Mouse (Mus musculus) urinary bladder, postnatal 14 days (tissue): ENCODE results near the gene Ager.

Source experiments
- DNase-seq: peaks from one replicate; pipeline ENCODE4 v3.0.0; 2021; ENCODE audit warnings: low spot score

Ager gene

DNA sequence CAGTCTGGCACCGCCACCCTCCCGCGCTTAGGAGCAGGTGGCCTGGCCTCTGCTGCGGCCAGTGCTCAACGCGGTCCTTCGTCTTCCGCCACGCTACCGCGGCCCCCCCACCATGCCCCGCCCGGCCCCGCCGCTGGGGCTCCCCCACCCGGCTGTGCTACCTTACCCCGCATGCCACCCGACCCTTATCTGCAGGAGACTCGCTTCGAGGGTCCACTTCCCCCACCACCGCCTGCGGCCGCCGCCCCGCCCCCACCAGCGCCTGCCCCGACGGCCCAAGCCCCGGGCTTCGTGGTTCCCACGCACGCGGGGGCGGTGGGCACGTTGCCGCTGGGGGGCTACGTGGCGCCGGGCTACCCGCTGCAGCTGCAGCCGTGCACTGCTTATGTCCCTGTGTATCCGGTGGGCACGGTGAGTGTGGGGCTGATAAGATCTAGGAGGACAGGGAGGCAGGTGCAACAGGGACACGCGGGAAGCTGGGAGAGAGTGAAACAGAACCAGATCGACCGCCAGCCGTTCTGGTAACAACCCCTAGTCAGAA, 33.2 kb downstream of the Ager start:
- DNase-seq: no peak

DNA sequence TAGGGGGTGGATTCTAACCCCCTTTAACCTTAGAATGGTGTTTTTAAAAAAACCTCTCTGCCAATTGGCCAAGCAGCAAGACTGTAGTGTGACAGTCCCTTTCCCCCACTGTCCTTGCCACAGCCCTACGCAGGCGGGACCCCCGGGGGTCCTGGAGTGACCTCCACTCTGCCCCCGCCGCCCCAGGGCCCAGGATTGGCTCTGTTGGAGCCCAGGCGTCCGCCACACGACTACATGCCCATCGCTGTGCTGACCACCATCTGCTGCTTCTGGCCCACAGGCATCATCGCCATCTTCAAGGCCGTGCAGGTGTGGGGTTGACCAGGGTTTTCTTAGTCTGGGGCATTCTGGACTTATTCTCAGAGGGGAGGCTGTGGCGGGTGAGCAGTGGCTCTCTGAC, 34.0 kb downstream of the Ager start:
- no peak for DNase-seq

- DNase-seq: peak; percentile 84
Measured at GRCm38 (mm10) chr17:34632261-34632691, 34.6 kb downstream of the Ager start.

GRCm38 (mm10) chr17:34635671-34636070, 38.0 kb downstream of the Ager start:
- no peak for DNase-seq

DNA sequence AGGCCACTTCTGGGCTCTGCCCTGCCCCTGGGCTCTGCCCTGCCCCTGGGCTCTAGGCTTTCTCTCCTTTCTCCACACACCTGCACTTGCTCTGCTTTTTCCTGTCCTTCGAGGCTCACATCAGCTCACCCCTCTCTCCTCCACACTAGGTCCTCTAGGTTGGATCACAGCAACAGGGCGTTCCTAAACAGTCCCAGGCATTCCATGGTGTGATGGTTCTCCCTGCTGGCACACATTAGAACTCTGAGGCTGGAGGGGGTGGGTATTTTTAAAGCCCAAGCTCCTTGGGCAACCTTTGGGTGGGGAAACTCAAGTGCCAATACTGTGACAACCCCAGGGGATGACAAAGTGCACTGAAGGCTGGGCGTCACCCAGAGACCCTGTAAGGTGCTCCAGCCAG, 39.8 kb downstream of the Ager start:
- no peak for DNase-seq

DNA sequence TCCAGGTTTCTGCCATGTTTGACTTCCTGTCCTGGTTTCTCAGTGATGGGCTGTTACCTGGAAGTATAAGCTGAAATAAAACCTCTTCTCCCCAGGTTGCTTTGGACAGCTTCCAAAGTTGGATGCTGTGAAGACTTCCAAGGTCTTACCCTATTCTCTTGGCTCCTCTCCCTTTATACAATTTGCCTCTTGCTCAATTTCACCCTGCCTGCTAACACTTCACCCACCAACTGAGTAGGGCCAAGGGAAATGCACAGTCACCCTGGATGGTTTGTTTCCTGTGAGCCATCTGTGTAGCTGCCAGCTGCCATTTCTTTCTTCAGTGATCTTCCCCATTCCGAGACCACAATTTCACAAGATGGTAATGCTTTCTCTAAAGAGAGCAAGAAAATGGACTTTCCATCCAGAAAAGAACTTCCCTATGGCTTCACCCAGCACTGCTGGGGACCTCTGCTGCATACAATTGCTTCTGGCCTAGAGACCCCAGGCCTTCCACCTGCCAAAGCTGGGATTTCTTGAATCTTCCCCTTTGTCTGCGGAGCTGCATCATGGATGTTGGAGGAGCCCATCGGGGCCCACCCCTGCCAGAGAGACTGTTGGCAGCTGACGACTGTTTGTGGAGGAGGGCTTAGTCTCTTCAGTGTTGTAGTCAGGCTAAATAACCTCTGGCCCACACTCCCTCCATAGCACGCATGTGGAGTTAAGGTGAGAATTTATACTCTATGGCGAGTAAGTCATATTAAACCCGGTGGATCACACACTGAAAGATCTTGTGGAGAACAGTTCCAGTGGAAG, 42.0 kb downstream of the Ager start:
- no peak for DNase-seq

DNA sequence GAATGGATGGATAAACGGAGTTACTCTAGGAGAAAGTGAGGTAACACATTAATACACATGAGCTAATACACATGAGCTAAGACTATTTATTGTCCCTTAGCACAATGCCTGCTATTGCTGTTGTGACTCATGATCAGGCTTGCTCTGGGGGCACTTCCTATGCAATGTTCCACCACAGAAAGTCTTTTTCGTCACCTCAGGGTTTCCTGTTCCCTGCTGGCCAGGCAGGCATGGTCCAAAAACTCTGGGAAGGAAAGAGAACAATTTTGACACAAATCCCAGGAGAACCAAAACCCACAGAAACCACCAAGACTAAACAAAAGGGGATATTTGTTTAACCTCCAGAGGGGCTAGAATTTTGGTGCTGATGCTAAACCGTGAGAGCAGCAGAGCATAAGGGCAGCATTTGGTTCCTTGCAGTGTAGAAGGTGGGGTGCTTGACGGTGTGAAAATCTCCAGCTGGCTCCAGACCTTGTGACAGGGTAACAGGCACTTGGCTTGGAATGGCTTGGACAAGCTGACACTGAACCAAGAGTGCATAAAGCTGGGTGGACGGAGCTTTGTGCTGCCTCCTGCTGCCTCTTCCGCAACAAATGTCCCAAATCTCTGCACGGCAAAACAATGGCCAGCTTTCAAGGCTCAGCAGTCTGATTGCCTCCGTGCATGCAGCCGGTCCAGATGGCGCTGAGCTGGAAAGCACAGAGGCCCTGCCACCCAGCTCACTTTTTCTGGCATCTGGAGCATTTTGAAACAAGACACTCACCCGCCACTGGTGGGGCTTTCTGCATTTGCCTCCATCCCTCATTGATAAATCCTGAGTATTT, 43.3 kb downstream of the Ager start:
- DNase-seq: peak; percentile 59

DNA sequence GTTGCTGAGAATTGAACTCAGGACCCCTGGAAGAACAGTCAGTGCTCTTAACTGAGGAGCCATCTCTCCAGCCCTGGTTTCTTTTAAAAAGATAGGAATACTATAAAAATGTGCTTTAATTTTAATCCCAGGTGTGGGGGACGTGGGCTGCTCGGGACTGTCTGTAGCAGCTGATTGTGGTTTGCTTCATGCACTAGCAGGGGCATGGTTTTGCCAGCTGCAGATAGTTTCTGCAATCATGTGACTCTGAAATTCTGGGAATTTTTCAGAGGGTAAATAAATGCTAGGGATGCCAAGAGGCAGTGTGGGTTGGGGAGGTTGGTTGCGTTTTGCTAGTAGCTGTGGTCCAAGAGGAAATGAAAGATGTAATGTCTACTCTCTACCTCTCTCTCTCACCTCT, 44.3 kb downstream of the Ager start:
- DNase-seq: no peak

DNA sequence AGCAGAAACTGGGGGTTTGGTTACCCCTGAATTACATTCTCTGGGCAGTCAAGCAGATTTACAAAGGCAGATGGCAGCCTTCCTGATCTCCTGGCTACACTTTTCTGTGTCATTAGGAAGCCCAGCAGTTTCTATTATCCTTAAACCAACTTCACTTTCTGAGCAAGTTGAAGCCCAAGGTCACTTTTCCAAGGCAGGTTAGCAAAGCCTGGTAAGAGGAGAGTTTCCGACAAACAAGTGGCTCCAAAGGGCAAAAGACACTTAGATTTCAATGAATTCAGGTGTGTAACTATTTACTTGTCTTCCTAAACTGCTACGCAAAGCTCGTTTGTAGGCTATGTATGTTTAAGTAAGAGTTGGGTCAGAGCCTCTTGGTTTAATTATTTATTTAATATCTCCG, 45.7 kb downstream of the Ager start:
- no peak for DNase-seq

DNA sequence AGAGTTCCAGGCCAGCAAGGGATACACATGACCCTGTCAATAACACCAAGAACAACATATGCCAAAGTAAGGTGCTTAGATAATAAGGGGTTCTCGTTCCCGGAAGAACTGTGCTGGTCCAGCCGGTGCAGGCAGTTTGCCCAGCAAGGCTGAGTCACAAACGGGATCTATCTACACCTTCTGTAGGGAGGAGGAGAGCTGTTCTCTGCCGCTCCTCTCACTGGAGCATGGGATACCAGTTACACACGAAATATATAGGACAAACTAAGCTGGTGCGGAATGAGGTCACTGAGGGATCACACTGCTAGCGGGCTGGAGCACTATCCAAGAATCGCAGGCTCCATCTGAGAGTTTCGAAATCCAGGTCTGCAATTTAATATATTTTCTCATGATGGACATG, 46.3 kb downstream of the Ager start:
- DNase-seq: no peak

GRCm38 (mm10) chr17:34644608-34645007, 46.9 kb downstream of the Ager start, which contains the start of gene Fkbpl:
TSS of gene Fkbpl (plus strand) at chr17:34644764.
- peak; percentile 96 for DNase-seq

- no peak for DNase-seq
Measured at GRCm38 (mm10) chr17:34645256-34645829, 47.7 kb downstream of the Ager start.

DNA sequence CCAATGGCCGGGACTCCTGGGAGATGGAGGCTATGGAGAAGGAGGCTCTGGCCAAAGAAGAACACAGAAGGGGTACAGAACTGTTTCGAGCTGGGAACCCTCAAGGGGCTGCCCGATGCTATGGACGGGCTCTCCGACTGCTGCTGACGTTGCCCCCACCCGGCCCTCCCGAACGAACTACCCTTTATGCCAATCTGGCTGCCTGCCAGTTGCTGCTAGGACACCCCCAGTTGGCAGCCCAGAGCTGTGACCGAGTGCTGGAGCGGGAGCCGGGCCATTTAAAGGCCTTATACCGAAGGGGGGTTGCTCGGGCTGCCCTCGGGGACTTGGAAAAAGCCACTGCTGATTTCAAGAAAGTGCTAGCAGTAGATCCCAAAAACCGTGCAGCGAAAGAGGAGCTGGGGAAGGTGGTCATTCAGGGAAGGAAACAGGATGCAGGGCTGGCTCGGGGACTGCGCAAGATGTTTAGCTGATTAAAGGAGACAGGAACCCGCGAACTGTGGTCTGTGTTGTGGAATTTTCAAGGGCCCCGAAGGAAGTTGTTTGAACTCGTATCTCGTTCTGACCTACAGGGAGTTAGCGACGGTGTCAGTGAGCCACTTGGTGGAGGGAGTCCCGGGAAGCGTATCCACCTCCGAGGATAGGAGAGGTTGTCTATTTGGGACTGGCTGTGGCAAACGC, 48.3 kb downstream of the Ager start:
- DNase-seq: no peak

DNA sequence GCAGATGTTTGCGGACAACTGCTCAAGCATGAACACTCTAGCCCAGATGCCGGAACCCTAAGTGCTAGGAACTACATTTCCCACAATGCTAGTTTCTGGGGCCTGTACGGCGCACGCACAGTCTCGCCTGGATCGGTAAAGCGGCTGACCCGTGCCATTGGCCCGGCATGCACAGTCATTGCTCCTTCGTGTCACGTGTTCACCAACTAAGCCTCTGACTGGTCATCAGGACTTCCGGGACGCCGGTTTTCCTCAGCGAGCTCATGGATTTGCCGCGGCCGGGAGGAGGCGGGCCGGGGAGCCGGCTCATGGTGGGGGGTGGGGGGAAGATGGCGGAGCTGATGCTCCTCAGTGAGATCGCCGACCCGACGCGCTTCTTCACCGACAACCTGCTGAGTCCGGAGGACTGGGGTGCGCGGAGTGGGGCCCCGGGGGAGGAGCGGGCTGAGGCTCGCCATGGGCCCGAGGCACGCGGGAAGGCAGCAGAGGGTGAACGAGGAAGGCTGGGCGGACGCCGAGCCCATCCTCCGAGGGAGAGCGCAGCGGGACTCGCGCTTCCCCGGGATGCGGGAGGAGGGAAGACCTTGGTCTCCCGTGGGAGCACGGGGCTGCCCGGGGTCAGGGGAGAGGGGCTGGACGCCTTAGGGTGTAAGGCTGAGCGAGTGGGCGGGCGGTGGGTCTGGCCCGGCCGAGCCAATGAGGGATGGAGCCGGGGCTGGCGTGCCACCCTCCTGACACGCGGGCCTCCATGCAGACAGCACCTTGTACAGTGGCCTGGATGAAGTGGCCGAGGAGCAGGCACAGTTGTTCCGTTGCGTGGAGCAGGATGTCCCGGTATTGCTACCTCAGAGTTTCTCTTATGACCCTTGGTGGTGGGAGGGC, 49.5 kb downstream of the Ager start, which contains the start of gene Atf6b:
Atf6b (plus strand) TSS at position 241 of the 882 bp plus-strand sequence.
- DNase-seq: peak; percentile 95

GRCm38 (mm10) chr17:34648141-34648890, 50.7 kb downstream of the Ager start:
- DNase-seq: no peak

- DNase-seq: no peak
Measured at GRCm38 (mm10) chr17:34649106-34649864, 51.6 kb downstream of the Ager start.
